Mouse (Mus musculus) hindbrain, embryonic 16.5 days (tissue): ENCODE data around the gene Espl1. TPM values are rescaled to one million over a fixed set of nuclear protein-coding genes. Genes with fewer than 3 reads are reported as not detected.

ENCODE experiments used
- ATAC-seq: fragments of 200-750 bp; cut with Nextera tagmentation; 2 replicates; pipeline ENCODE4 v1.8.0; 2017; ENCODE audit warnings: moderate TSS enrichment, moderate library complexity
- H3K27ac ChIP-seq: fragments of 300-500 bp; sonication (generic); 2 replicates; pipeline ENCODE4 v1.5.1; 2014; ENCODE audit warnings: low read depth, mild to moderate bottlenecking, control low read depth, low read length, moderate library complexity
- H3K27me3 ChIP-seq: fragments of 300-500 bp; sonication (generic); replicated peaks from 2 replicates; pipeline ENCODE4 v1.6.1; 2014; ENCODE audit warnings: low read length; ENCODE audit not compliant: control insufficient read depth, insufficient read depth
- H3K36me3 ChIP-seq: fragments of 300-500 bp; sonication (generic); 2 replicates; pipeline ENCODE4 v1.6.1; 2014; ENCODE audit warnings: mild to moderate bottlenecking, low read length, moderate library complexity, mixed read lengths; ENCODE audit not compliant: control insufficient read depth, insufficient read depth
- H3K4me1 ChIP-seq: fragments of 300-500 bp; sonication (generic); 2 replicates; pipeline ENCODE4 v1.6.1; 2014; ENCODE audit warnings: low read depth, low read length; ENCODE audit not compliant: control insufficient read depth, insufficient read depth
- H3K4me2 ChIP-seq: fragments of 300-500 bp; sonication (generic); 2 replicates; pipeline ENCODE4 v1.6.1; 2014; ENCODE audit warnings: mild to moderate bottlenecking, low read length, control low read depth, moderate library complexity
- H3K4me3 ChIP-seq: fragments of 300-500 bp; sonication (generic); 2 replicates; pipeline ENCODE4 v1.5.1; 2014; ENCODE audit warnings: mild to moderate bottlenecking, low read length, control low read depth, moderate library complexity
- H3K9ac ChIP-seq: fragments of 300-500 bp; sonication (generic); 2 replicates; pipeline ENCODE4 v1.6.1; 2014; ENCODE audit warnings: low read depth, mild to moderate bottlenecking, control low read depth, low read length, moderate library complexity
- H3K9me3 ChIP-seq: fragments of 300-500 bp; sonication (generic); 2 replicates; pipeline ENCODE4 v1.6.1; 2014; ENCODE audit warnings: mild to moderate bottlenecking, low read length, moderate library complexity; ENCODE audit not compliant: control insufficient read depth
- WGBS: fragments of 180-500 bp; shearing (Covaris S2); extraction: QIAGEN DNeasy Blood & Tissue Kit; methylation state at CpG from one replicate; pipeline ENCODE4 v1.1.7; 2014; 5-methylcytosine and 5-hydroxymethylcytosine counted together
- polyA plus RNA-seq: library from polyadenylated mRNA; unstranded; fragments of >200 nt; fragmentation: Nextera tagmentation; extraction: Ambion mirVana; gene quantifications from 2 replicates; pipeline ENCODE4 v1.2.1, GENCODE M21; 2015

Espl1 gene
- polyA plus RNA-seq, 1 experiment from 2014 or later: 4.1 TPM

DNA sequence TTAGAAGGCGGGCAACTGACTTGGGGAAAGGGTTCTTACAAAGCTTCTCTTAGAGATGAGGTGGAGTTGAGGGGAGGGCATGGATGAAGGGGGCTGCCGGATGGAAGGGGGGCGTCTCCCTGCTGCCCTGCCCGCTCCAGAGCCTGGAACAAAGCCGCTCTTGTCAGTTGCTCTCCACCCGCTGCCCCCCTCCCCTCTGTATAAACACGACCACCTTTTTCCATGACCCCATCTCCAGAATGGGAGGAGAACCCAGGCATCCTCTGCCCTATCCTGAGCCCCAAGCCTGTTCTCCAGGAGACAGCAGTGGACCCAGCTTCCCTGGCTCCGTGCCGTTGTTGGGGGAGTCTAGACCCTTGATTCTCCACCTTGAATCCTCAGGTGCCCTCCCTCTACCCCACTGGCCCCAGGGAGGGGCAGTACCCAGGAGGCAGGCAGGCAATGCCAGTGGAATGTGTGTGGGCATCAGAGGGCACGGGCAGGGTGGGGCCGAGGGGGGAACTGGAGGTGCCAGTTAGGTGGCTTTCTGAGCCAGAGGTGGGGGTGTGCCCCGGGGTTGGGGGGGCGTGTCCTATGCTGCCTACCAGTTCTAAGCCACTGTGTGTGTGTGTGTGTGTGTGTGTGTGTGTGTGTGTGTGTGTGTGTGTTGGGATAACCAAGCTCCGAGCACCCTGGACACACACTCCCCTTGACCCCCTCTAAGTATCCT is 40.4 kb upstream of the Espl1 start:
- Histone ChIP-seq H3K4me2 (peak overlapping the region; percentile 24; the same call in 1 of the 2 replicates), H3K36me3 (no peaks in the 10 kb centered on the region), H3K9ac (no peak overlapping the region), H3K9me3 (no peaks in the 10 kb centered on the region), H3K27ac (no peak overlapping the region), H3K4me1 (peaks cover 9% of the 10 kb centered on the region; the same call in 1 of the 2 replicates), H3K4me3 (no peak overlapping the region), H3K27me3 (peaks cover 17% of the 10 kb centered on the region)
- ATAC-seq: no peak
- WGBS: 50% methylated on average over 13 of the region's 14 CpGs

DNA sequence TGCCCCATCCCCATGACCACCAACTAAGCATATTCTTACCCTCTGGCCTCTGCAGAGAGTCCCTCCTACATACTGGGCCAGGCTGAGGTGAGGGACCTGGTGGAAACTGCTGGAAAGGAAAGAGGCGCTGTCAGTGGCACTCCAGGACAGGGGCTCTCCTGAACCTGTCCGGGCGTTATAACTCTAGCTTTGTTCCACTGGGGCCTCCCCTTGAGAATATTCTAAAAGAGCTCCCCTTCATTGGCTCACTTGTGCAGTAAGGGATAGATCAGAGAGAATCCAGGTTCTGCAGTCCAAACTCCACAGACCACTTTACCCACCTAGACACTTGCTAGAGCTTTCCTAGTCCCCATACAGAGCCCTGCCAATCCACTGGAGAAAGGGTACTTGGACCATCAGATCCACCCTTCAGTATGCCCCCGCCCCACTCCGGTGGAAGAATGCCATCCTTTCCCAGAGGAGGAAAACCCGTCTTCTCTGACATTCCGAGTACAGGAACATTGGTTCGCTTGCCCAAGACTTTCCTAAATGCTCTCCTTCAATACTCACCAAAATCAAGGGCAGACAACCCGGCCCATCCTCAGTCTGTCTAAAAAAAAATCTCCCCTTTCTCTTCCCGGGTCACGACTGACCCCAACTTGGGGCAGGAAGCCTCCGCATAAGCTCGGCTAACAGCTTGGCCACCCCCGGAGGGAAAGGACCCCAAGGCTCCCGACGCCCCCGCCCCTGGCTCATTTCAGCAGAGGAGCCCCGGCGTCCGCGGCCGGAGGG is 39.5 kb upstream of the Espl1 start:
- Histone ChIP-seq H3K27me3 (peaks cover 14% of the 10 kb centered on the region), H3K4me2 (peak overlapping the region; percentile 92), H3K36me3 (no peaks in the 10 kb centered on the region), H3K4me3 (peak overlapping the region; percentile 47), H3K4me1 (peaks cover 9% of the 10 kb centered on the region; the same call in 1 of the 2 replicates), H3K27ac (no peak overlapping the region), H3K9me3 (no peaks in the 10 kb centered on the region), H3K9ac (peak overlapping the region; percentile 63)
- no peak for ATAC-seq
- WGBS: 7% methylated on average over 20 of the region's 22 CpGs

DNA sequence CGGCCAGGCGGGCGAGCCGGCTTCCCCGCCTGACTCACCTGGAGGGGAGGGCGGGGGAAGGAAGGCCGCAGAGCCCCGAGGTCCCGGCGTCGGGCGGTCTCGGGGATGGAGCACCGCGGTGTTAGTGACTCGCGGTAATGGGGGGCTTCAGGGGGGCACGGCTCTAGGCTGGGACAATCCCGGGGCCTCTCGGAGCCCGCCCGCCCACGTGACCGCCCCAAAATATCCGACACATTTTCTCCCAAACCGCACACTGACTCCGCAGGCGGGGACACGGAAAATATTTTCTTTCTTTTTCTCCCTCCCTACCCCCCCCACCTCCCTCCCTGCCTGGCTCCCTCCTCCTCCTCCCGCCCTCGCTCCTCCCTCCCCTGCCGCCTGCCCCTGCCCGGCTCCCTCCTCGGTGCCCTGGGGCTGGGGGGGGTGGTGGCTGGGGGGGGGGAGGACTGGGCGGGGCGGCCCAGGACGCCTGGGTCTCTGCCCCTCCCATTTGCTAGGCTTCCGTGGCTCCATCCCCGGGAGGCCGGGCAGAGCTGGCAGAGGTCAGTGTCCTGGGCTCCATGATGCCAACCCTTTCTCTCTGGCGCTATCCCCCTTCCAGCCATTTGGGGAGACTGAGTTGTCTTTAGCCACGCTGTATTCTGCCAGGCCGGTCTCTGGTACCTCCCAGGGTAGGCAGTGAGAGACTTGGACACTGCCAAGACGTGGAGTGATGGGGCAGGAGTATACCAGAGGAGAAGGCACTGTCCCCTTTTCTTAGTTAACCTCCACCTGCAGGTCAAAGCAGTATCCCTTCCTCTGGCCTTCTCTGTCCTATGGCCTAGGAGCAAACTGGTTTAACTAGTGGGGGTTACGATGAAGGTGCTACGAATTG is 38.6 kb upstream of the Espl1 start, which contains the start of gene Rarg:
Gene Rarg, minus strand, starts transcription at position 316 of the 874 bp plus-strand sequence.
- H3K4me1 ChIP-seq: peaks cover 9% of the 10 kb centered on the region; the same call in 1 of the 2 replicates
- H3K27me3 ChIP-seq: peaks cover 14% of the 10 kb centered on the region
- H3K9ac ChIP-seq: peak within 1 kb of the TSS; percentile 63
- under 1% methylated on average over 26 of the region's 46 CpGs for WGBS
- H3K27ac ChIP-seq: no peak within 1 kb of the TSS
- H3K36me3 ChIP-seq: no peaks in the 10 kb centered on the region
- H3K4me2 ChIP-seq: peak within 1 kb of the TSS; percentile 92
- H3K9me3 ChIP-seq: no peaks in the 10 kb centered on the region
- ATAC-seq: peak; percentile 72
- peak within 1 kb of the TSS; percentile 47 for H3K4me3 ChIP-seq

DNA sequence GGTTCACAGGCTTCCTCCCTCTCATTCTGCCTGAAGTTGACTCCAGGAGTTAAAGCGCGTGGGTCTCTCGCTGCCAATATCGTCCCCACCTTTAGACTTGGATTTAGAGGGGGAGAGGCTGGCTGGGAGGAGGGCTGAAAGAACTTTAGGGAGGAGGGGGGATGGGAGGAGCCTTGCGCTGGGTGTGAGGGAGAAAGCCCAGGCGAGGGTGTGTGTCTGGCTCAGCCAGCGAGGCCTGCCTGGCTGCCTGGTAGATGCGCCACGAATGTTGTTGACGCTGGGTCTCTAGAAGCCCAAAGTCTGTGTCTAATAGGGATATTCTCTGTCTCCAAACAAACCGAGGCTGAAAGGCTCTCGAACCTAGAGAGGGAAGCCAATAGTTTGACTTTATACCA is 38.0 kb upstream of the Espl1 start:
- 6% methylated on average over 12 of the region's 12 CpGs for WGBS
- Histone ChIP-seq H3K4me1 (peaks cover 9% of the 10 kb centered on the region; the same call in 1 of the 2 replicates), H3K27ac (no peak overlapping the region), H3K4me2 (peak overlapping the region; percentile 92), H3K4me3 (no peak overlapping the region), H3K36me3 (no peaks in the 10 kb centered on the region), H3K27me3 (peaks cover 14% of the 10 kb centered on the region), H3K9me3 (no peaks in the 10 kb centered on the region), H3K9ac (no peak overlapping the region)
- peak; percentile 3; the same call in 1 of the 2 replicates for ATAC-seq

- WGBS: 20% methylated on average over 11 of the region's 11 CpGs
- no peak for ATAC-seq
- Histone ChIP-seq H3K4me3 (no peak overlapping the region), H3K36me3 (no peaks in the 10 kb centered on the region), H3K27ac (no peak overlapping the region), H3K27me3 (peaks cover 16% of the 10 kb centered on the region), H3K4me2 (no peak overlapping the region), H3K9ac (no peak overlapping the region), H3K4me1 (peaks cover 9% of the 10 kb centered on the region; the same call in 1 of the 2 replicates), H3K9me3 (no peaks in the 10 kb centered on the region)
Measured at GRCm38 (mm10) chr15:102258581-102259253, 37.3 kb upstream of the Espl1 start.

- peaks cover 6% of the 10 kb centered on the region; the same call in 1 of the 2 replicates for H3K4me1 ChIP-seq
- WGBS: 56% methylated on average over 7 of the region's 7 CpGs
- H3K36me3 ChIP-seq: no peaks in the 10 kb centered on the region
- no peak for ATAC-seq
- peaks cover 9% of the 10 kb centered on the region for H3K27me3 ChIP-seq
- no peak overlapping the region for H3K4me3 ChIP-seq
- no peak overlapping the region for H3K27ac ChIP-seq
- no peak overlapping the region for H3K4me2 ChIP-seq
- no peaks in the 10 kb centered on the region for H3K9me3 ChIP-seq
- no peak overlapping the region for H3K9ac ChIP-seq
Measured at GRCm38 (mm10) chr15:102262582-102262981, 33.5 kb upstream of the Espl1 start.

GRCm38 (mm10) chr15:102263037-102263436 is 33.0 kb upstream of the Espl1 start:
- no peak overlapping the region for H3K4me2 ChIP-seq
- no peak overlapping the region for H3K4me3 ChIP-seq
- no peak overlapping the region for H3K27ac ChIP-seq
- no peak for ATAC-seq
- peaks cover 9% of the 10 kb centered on the region for H3K27me3 ChIP-seq
- no peak overlapping the region for H3K9ac ChIP-seq
- no peaks in the 10 kb centered on the region for H3K36me3 ChIP-seq
- 75% methylated on average over 2 of the region's 2 CpGs for WGBS
- peaks cover 3% of the 10 kb centered on the region; the same call in 1 of the 2 replicates for H3K4me1 ChIP-seq
- no peaks in the 10 kb centered on the region for H3K9me3 ChIP-seq

GRCm38 (mm10) chr15:102265548-102265947 is 30.5 kb upstream of the Espl1 start:
- no peaks in the 10 kb centered on the region for H3K36me3 ChIP-seq
- no peak overlapping the region for H3K27ac ChIP-seq
- no peaks in the 10 kb centered on the region for H3K9me3 ChIP-seq
- WGBS: 89% methylated on average over 5 of the region's 5 CpGs
- H3K4me1 ChIP-seq: no peaks in the 10 kb centered on the region
- no peak overlapping the region for H3K4me3 ChIP-seq
- no peak for ATAC-seq
- H3K4me2 ChIP-seq: no peak overlapping the region
- no peak overlapping the region for H3K9ac ChIP-seq
- peaks cover 10% of the 10 kb centered on the region for H3K27me3 ChIP-seq
